Mouse (Mus musculus): ENCODE data around the gene Ofcc1.

- TF ChIP-seq GATA1 (IDR thresholded peaks at IDR 0.05; ENCODE audit: low read length) = no peak
- no peak for TF ChIP-seq TAL1 (IDR thresholded peaks at IDR 0.05; ENCODE audit: low read length)
Measured at GRCm38 (mm10) chr13:40181786-40182185, 179.5 kb downstream of the Ofcc1 start.

Data from erythroblast, embryonic 14.5 days (primary cell).